Mouse (Mus musculus) left cerebral cortex, postnatal 25 days (tissue): ENCODE measurements around the gene Rbpjl. TPM values are rescaled to one million over a fixed set of nuclear protein-coding genes. Genes with fewer than 3 reads are reported as not detected.
A peak's percentile ranks its signal among the peaks of the same experiment; 100 is the strongest.

Experiments
- DNase-seq, 2 experiments: peaks; one replicate each; pipeline ENCODE4 v3.0.0; 2022; ENCODE audit warnings: low spot score in 2 of 2, mixed read lengths in 1 of 2
- intact Hi-C: fragments of 180-260 bp; cut with DNase I; formaldehyde crosslinking; loops from one replicate; pipeline ENCODE4 v1.15.1; 2025
- total RNA-seq, 2 experiments: library from RNA; stranded (reverse); gene quantifications; 2 replicates each; pipeline ENCODE4 v1.2.3; 2021

The Rbpjl gene
- total RNA-seq, 2 experiments from 2014 or later, result 0.41 to 0.43 TPM

- intact Hi-C loops, result no loop called here
- no peak for DNase-seq
These were observed 21.5 kb downstream of the Rbpjl start for GRCm38 (mm10) chr2:164424406-164424805.

- DNase-seq, result no peak
- intact Hi-C loops, result no loop called here
These were observed 22.5 kb downstream of the Rbpjl start for GRCm38 (mm10) chr2:164425401-164425800.

- intact Hi-C loops, result no loop called here
- peak in 1 of 2 experiments; percentile 15 for DNase-seq
These were observed 23.2 kb downstream of the Rbpjl start for GRCm38 (mm10) chr2:164426121-164426520.

GRCm38 (mm10) chr2:164426952-164427351 is 24.0 kb downstream of the Rbpjl start:
- DNase-seq, result no peak
- intact Hi-C loops, result no loop called here

GRCm38 (mm10) chr2:164428451-164428850 is 25.5 kb downstream of the Rbpjl start:
- intact Hi-C loops, result no loop called here
- DNase-seq, result no peak

DNA sequence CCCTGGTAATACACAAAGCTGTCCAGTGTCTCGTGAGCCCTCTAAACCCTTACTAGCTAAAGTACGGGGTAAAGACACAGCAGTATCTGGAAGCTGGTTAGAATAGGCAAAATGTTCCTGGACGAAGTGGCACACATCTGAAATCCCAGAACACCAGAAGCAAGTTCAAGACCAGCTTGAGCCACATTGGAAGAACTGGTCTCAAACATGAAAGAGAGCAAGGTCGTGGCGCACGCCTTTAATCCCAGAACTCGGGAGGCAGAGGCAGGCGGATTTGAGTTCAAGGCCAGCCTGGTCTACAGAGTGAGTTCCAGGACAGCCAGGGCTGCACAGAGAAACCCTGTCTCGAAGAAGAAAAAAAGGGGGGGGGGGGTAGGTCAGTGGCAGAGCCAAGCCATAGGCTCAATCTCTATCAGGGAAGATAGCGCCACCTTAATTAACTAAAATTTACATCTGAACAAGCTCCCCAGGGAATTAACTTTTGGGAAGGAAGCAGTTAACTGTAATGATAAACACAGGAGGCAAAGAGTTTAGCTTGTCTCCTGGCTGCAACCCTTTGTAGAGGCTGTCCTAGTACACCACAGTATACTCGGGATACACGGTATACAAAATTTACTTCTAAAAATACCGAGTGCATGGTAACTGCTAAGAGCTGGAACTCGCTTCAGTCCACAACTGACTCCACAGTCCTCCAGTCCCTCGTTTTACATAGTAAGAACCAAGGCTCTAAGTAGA is 27.1 kb downstream of the Rbpjl start:
- intact Hi-C loops, result no loop called here
- DNase-seq, result no peak

DNA sequence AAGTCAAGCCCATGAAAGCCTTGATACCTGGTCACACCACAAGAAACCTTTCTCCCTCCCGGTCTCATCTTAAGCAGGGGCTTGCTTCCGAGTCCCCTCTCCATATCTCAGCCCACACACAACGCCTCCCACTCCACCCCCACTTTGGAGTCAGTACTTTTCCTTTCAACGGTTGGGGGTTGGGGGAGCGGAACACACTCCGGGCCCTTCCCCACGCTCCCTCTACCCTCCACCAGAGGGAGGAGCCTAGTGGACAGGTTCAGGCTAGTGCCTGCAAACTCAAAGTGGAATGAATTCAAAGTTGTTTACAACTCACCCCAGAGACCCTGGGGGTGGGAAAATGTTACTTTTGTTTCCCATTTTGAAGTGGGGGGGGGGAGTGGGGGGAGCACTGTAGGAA is 27.8 kb downstream of the Rbpjl start:
- no peak for DNase-seq
- intact Hi-C loops, result no loop called here

DNA sequence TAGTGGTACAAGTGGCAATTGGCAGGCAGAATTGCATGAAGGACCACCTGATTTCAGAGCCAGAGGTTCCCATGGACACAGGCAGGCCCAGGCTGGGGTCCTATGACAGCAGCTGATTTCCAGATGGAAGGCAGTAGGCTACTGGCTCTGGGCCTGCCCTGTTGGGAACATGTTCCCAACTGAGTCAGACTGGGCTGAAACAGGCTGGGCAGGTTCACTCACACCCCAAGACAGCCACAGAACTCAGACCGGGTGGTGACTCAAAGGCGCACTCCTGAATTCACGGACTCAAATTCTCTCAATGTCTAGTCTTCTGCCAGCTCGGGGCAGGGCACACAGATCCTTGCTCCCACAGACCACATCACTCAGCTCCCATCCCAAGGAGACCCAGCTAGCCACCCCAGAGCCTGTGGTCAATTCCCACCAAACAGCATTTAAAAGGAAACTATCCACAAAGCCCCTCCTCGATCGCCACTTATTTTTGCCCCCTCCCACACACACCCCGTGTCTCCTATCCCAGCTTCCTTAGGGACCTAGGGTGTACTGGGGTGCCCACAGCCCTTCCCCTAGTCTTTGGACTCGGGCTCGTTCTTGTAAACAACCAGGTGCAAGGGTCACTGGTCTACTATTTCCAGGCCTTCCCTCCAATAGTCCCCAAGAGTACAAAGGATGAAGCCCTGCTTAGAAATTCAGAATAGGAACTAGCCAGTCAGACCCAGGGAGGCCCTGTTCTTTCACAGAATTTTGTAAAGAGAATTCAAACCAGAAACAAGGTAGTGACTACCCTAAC is 28.9 kb downstream of the Rbpjl start:
- DNase-seq, result no peak
- intact Hi-C loops, result no loop called here

- no peak for DNase-seq
- intact Hi-C loops, result no loop called here
These were observed 29.7 kb downstream of the Rbpjl start for GRCm38 (mm10) chr2:164432541-164433191.

GRCm38 (mm10) chr2:164433278-164433895 is 30.4 kb downstream of the Rbpjl start:
- intact Hi-C loops, result no loop called here
- DNase-seq, result no peak

- DNase-seq, result no peak
- intact Hi-C loops, result no loop called here
These were observed 31.7 kb downstream of the Rbpjl start for GRCm38 (mm10) chr2:164434681-164435080.

GRCm38 (mm10) chr2:164435216-164436090 is 32.5 kb downstream of the Rbpjl start:
- intact Hi-C loops, result no loop called here
- no peak for DNase-seq

GRCm38 (mm10) chr2:164436215-164436913 is 33.4 kb downstream of the Rbpjl start:
- intact Hi-C loops, result no loop called here
- peak; percentile 36 to 42 for DNase-seq

- no peak for DNase-seq
- intact Hi-C loops, result no loop called here
These were observed 34.0 kb downstream of the Rbpjl start for GRCm38 (mm10) chr2:164436961-164437360.

- DNase-seq, result no peak
- intact Hi-C loops, result no loop called here
These were observed 34.8 kb downstream of the Rbpjl start for GRCm38 (mm10) chr2:164437710-164438109.

- intact Hi-C loops, result no loop called here
- no peak for DNase-seq
These were observed 35.3 kb downstream of the Rbpjl start for GRCm38 (mm10) chr2:164438257-164438656.

- intact Hi-C loops, result no loop called here
- peak; percentile 31 to 62 for DNase-seq
These were observed 36.1 kb downstream of the Rbpjl start for GRCm38 (mm10) chr2:164439001-164439421.

DNA sequence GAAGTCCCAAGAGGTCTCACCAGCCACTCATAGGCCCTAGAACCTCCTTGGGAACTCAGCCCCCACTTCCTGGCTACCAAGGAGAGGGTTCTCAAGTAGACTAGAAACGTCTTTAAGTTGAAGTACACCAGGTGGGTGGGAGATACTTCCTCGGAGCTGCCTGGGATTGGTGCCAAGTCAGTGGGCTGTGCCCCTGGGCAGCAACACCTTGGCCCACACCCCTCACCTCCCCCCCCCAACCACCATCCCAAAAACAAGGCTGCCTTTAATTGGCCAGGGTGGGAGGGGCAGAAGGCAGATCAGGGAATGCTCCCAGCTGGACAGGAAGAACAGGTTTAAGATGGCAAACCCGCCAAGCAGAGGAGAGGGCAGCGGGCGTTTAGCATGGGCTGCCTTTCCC is 37.4 kb downstream of the Rbpjl start:
- intact Hi-C loops, result no loop called here
- DNase-seq, result no peak

GRCm38 (mm10) chr2:164441155-164441554 is 38.2 kb downstream of the Rbpjl start:
- intact Hi-C loops, result no loop called here
- no peak for DNase-seq
